Mouse (Mus musculus) megakaryocyte, embryonic 14.5 days (primary cell): ENCODE data around the gene Ssh2. TPM values are rescaled to one million over a fixed set of nuclear protein-coding genes. Genes with fewer than 3 reads are reported as not detected.
"Not testable (repeated sequence)": the region's sequence is repeated elsewhere in the genome, so short reads cannot be mapped to it uniquely, and the experiment has no call there.

Experiments
- H3K27me3 ChIP-seq: replicated peaks from 2 replicates; pipeline ENCODE3; 2012; ENCODE audit warnings: inconsistent platforms
- H3K36me3 ChIP-seq: replicated peaks from 2 replicates; pipeline ENCODE3; 2012; ENCODE audit warnings: low read length, inconsistent platforms, mixed read lengths
- H3K4me1 ChIP-seq: 2 replicates; pipeline ENCODE4 v1.6.1; 2012; ENCODE audit warnings: inconsistent platforms
- H3K4me3 ChIP-seq: replicated peaks from 2 replicates; pipeline ENCODE3; 2012; ENCODE audit warnings: moderate library complexity, mild to moderate bottlenecking, inconsistent platforms
- H3K9me3 ChIP-seq: 2 replicates; pipeline ENCODE4 v1.6.1; 2012; ENCODE audit warnings: inconsistent platforms
- FLI1 ChIP-seq: IDR thresholded peaks from 2 replicates; pipeline ENCODE4 v1.6.1; 2012; ENCODE audit warnings: low read length, inconsistent platforms, mixed read lengths
- GATA1 ChIP-seq: IDR thresholded peaks from 3 replicates; pipeline ENCODE4 v1.6.1; 2012; ENCODE audit warnings: mixed read lengths, low read length, inconsistent platforms, borderline replicate concordance
- polyA plus RNA-seq: library from polyadenylated mRNA; stranded (reverse); fragments of >175 nt; gene quantifications from 2 replicates; pipeline ENCODE4 v1.2.3, GENCODE M21; 2012; ENCODE audit warnings: low replicate concordance; ENCODE audit not compliant: insufficient read depth

The Ssh2 gene
- polyA plus RNA-seq, 1 experiment = 12.1 TPM

GRCm38 (mm10) chr11:77280219-77280618 is 64.1 kb downstream of the Ssh2 start:
- Histone ChIP-seq H3K36me3 (peaks cover 60% of the 10 kb centered on the region), H3K9me3 (no peaks in the 10 kb centered on the region), H3K4me1 (peaks cover 18% of the 10 kb centered on the region; the same call in 1 of the 2 replicates), H3K4me3 (no peak overlapping the region), H3K27me3 (no peaks in the 10 kb centered on the region)
- TF ChIP-seq FLI1 = no peak
- TF ChIP-seq GATA1 = no peak

GRCm38 (mm10) chr11:77291447-77291846 is 75.4 kb downstream of the Ssh2 start:
- Histone ChIP-seq H3K9me3 (no peaks in the 10 kb centered on the region), H3K4me3 (no peak overlapping the region), H3K36me3 (peaks cover 20% of the 10 kb centered on the region), H3K27me3 (no peaks in the 10 kb centered on the region), H3K4me1 (peaks cover 12% of the 10 kb centered on the region)
- TF ChIP-seq GATA1 (no peak), FLI1 (no peak)

GRCm38 (mm10) chr11:77293673-77294072 is 77.6 kb downstream of the Ssh2 start:
- not testable (repeated sequence) for H3K4me3 ChIP-seq, H3K27me3 ChIP-seq, H3K9me3 ChIP-seq
- Histone ChIP-seq H3K36me3 (peaks cover 16% of the 10 kb centered on the region), H3K4me1 (peaks cover 25% of the 10 kb centered on the region)

GRCm38 (mm10) chr11:77297246-77297645 is 81.2 kb downstream of the Ssh2 start:
- H3K27me3 ChIP-seq = no peaks in the 10 kb centered on the region
- peaks cover 21% of the 10 kb centered on the region for H3K36me3 ChIP-seq
- no peak for TF ChIP-seq GATA1
- no peak for TF ChIP-seq FLI1
- no peaks in the 10 kb centered on the region for H3K9me3 ChIP-seq
- H3K4me1 ChIP-seq = peaks cover 21% of the 10 kb centered on the region
- H3K4me3 ChIP-seq = no peak overlapping the region

- H3K9me3 ChIP-seq = no peaks in the 10 kb centered on the region
- no peak for TF ChIP-seq FLI1
- TF ChIP-seq GATA1 = no peak
- H3K4me1 ChIP-seq = peaks cover 18% of the 10 kb centered on the region
- no peaks in the 10 kb centered on the region for H3K27me3 ChIP-seq
- peaks cover 35% of the 10 kb centered on the region for H3K36me3 ChIP-seq
- no peak overlapping the region for H3K4me3 ChIP-seq
Measured at GRCm38 (mm10) chr11:77307205-77307604, 91.1 kb downstream of the Ssh2 start.

GRCm38 (mm10) chr11:77308533-77308932 is 92.4 kb downstream of the Ssh2 start:
- H3K4me1 ChIP-seq = peaks cover 17% of the 10 kb centered on the region
- peaks cover 32% of the 10 kb centered on the region for H3K36me3 ChIP-seq
- no peaks in the 10 kb centered on the region for H3K9me3 ChIP-seq
- no peaks in the 10 kb centered on the region for H3K27me3 ChIP-seq
- TF ChIP-seq GATA1 = no peak
- TF ChIP-seq FLI1 = no peak
- H3K4me3 ChIP-seq = no peak overlapping the region

GRCm38 (mm10) chr11:77317721-77318477 is 101.8 kb downstream of the Ssh2 start:
- Histone ChIP-seq H3K27me3 (no peaks in the 10 kb centered on the region), H3K36me3 (peaks cover 53% of the 10 kb centered on the region), H3K9me3 (no peaks in the 10 kb centered on the region), H3K4me1 (peaks cover 30% of the 10 kb centered on the region), H3K4me3 (no peak overlapping the region)
- TF ChIP-seq FLI1 = no peak
- TF ChIP-seq GATA1 = no peak

- TF ChIP-seq FLI1 (no peak), GATA1 (no peak)
- H3K4me3 ChIP-seq = no peak overlapping the region
- no peaks in the 10 kb centered on the region for H3K27me3 ChIP-seq
- no peaks in the 10 kb centered on the region for H3K9me3 ChIP-seq
- H3K36me3 ChIP-seq = peaks cover 52% of the 10 kb centered on the region
- peaks cover 27% of the 10 kb centered on the region for H3K4me1 ChIP-seq
Measured at GRCm38 (mm10) chr11:77318478-77319118, 102.5 kb downstream of the Ssh2 start.

- H3K9me3 ChIP-seq = peaks cover 8% of the 10 kb centered on the region
- no peaks in the 10 kb centered on the region for H3K27me3 ChIP-seq
- peaks cover 58% of the 10 kb centered on the region for H3K36me3 ChIP-seq
- TF ChIP-seq FLI1 (no peak), GATA1 (no peak)
- peaks cover 21% of the 10 kb centered on the region for H3K4me1 ChIP-seq
- no peak overlapping the region for H3K4me3 ChIP-seq
Measured at GRCm38 (mm10) chr11:77321214-77321613, 105.1 kb downstream of the Ssh2 start.

GRCm38 (mm10) chr11:77330529-77330928 is 114.4 kb downstream of the Ssh2 start:
- Histone ChIP-seq H3K9me3 (peaks cover 9% of the 10 kb centered on the region), H3K27me3 (no peaks in the 10 kb centered on the region), H3K4me1 (peaks cover 13% of the 10 kb centered on the region), H3K36me3 (peaks cover 63% of the 10 kb centered on the region), H3K4me3 (no peak overlapping the region)
- TF ChIP-seq GATA1 (no peak), FLI1 (no peak)
